7 mouse cellular contexts compared by ENCODE assay signal in the genomic region with DNA sequence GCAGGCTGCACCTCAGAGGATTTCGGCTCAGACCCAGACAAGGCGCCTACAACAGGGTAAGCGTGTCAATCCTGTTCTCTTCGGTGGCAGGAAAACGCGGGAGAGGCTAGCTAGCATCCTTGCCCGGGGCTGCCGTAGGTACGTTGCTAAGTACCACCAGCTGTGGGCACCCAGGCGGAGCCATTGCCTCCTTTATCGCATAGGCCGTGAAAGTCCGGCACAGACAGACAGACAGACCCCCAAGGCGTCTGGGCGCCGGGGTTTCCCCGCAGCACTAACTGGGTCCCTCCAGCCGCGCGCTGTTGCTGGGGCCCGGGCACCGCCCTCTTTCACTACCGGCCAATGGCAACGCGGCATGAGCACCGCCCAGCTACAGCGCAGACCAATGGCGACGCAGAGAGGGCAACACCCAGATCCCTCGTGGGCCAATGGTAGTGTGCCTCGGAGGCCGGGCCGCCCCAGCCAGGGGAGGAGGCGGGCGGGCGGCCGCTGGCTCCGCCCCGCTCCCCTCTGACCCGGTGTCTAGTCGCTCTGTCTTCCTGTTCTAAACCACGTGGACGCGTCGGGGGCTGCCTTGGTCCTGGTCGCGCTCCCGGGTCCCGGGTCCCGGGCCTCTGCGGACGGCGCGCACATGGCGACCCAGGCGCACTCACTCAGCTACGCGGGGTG. TPM values are rescaled to one million over a fixed set of nuclear protein-coding genes. Genes with fewer than 3 reads are reported as not detected.
DNase-seq lines count a peak whose midpoint lies in the region; ATAC-seq and TF ChIP-seq lines count a peak whose summit lies in the region.

Gene Rcl1 (plus strand): TSS at position 502 of the 669 bp plus-strand sequence.

- no peaks in the 10 kb centered on the region for H3K4me1 ChIP-seq in intestine, postnatal 0 days (replicated peaks; ENCODE audit: control insufficient read depth, insufficient read depth, low read length)
- peaks cover 14% of the 10 kb centered on the region for H3K4me1 ChIP-seq in midbrain, embryonic 12.5 days
- no peaks in the 10 kb centered on the region for H3K4me1 ChIP-seq in small intestine, adult 2 months (ENCODE audit: control insufficient read depth, insufficient read depth, insufficient read length, low read length)

- no peaks in the 10 kb centered on the region for H3K9me3 ChIP-seq in intestine, postnatal 0 days (ENCODE audit: control insufficient read depth)
- no peaks in the 10 kb centered on the region for H3K9me3 ChIP-seq in midbrain, embryonic 12.5 days

- intact Hi-C loops in left cerebral cortex, postnatal 4 days (cut with DNase I) = loop anchor here (5.0 kb wide), 1 partner anchor 151 kb away; the partner anchor contains the start of gene Jak2

- H3K9ac ChIP-seq in intestine, postnatal 0 days (ENCODE audit: low read depth, low read length) = peak within 1 kb of the TSS; percentile 62
- peak within 1 kb of the TSS; percentile 72 for H3K9ac ChIP-seq in midbrain, embryonic 12.5 days (replicated peaks)

- WGBS in intestine, postnatal 0 days = under 1% methylated on average over 56 of the region's 58 CpGs
- WGBS in midbrain, embryonic 12.5 days = under 1% methylated on average over 57 of the region's 58 CpGs
- WGBS in small intestine, adult 2 months = 1% methylated on average over 57 of the region's 58 CpGs

- DNase-seq in adrenal gland, adult 8-10 months = peak; percentile 93
- DNase-seq in embryo, embryonic 9.5 days (ENCODE audit: extremely low spot score) = peak; percentile 97
- no peak for DNase-seq in gonadal fat pad, adult 2 months (ENCODE audit: low read depth)
- peak; percentile 96 for DNase-seq in left cerebral cortex, postnatal 4 days

- peak within 1 kb of the TSS; percentile 85 for H3K4me3 ChIP-seq in intestine, postnatal 0 days (ENCODE audit: low read depth, low read length)
- peak within 1 kb of the TSS; percentile 89 for H3K4me3 ChIP-seq in midbrain, embryonic 12.5 days
- peak within 1 kb of the TSS; percentile 77 for H3K4me3 ChIP-seq in small intestine, adult 2 months (ENCODE audit: low read depth, low read length)

- peak within 1 kb of the TSS; percentile 91 for H3K4me2 ChIP-seq in intestine, postnatal 0 days (replicated peaks; ENCODE audit: low read depth)
- H3K4me2 ChIP-seq in midbrain, embryonic 12.5 days (replicated peaks) = peak within 1 kb of the TSS; percentile 81

- ATAC-seq in intestine, postnatal 0 days = peak; percentile 100
- ATAC-seq in midbrain, embryonic 12.5 days (ENCODE audit: low FRiP score, low read depth) = peak; percentile 100

- H3K36me3 ChIP-seq in intestine, postnatal 0 days (ENCODE audit: control insufficient read depth, insufficient read depth) = no peaks in the 10 kb centered on the region
- no peaks in the 10 kb centered on the region; the same call in 1 of the 2 replicates for H3K36me3 ChIP-seq in midbrain, embryonic 12.5 days
- H3K36me3 ChIP-seq in small intestine, adult 2 months (ENCODE audit: control insufficient read depth, insufficient read depth, low read length) = no peaks in the 10 kb centered on the region

- TF ChIP-seq POLR2A in small intestine, adult 2 months (IDR thresholded peaks at IDR 0.05; ENCODE audit: low read depth, low read length) = peak; percentile 62

- H3K27me3 ChIP-seq in intestine, postnatal 0 days (replicated peaks; ENCODE audit: control insufficient read depth, insufficient read depth, low read length) = no peaks in the 10 kb centered on the region
- peaks cover 5% of the 10 kb centered on the region for H3K27me3 ChIP-seq in midbrain, embryonic 12.5 days
- no peaks in the 10 kb centered on the region for H3K27me3 ChIP-seq in small intestine, adult 2 months (ENCODE audit: control insufficient read depth, insufficient read depth, low read length)

- no peak for TF ChIP-seq CTCF in intestine, postnatal 0 days (IDR thresholded peaks at IDR 0.05; ENCODE audit: low read depth)
- no peak for TF ChIP-seq CTCF in small intestine, adult 2 months (IDR thresholded peaks at IDR 0.05; ENCODE audit: extremely low read depth, insufficient read length, insufficient replicate concordance, low read depth, low read length)

- H3K27ac ChIP-seq in intestine, postnatal 0 days (ENCODE audit: low read depth, low read length) = peak within 1 kb of the TSS; percentile 35; the same call in 1 of the 2 replicates
- H3K27ac ChIP-seq in midbrain, embryonic 12.5 days (replicated peaks) = peak within 1 kb of the TSS; percentile 75
- H3K27ac ChIP-seq in small intestine, adult 2 months (ENCODE audit: insufficient read depth, low read depth, low read length) = no peak within 1 kb of the TSS

RNA-seq across cellular contexts. Expression of gene Rcl1, which starts in this region (rescaled TPM):
- 10 to 100 TPM; 23.7 to 36.2 (median 30.0) TPM for total RNA-seq in adrenal gland, adult 8-10 months (2022)
- polyA plus RNA-seq in gonadal fat pad, adult 2 months (2012; rRNA removed) = 18.5 and 19.6 TPM in 2 replicates
- polyA plus RNA-seq in intestine, postnatal 0 days (2015; fragmentation: Nextera tagmentation; extraction: Ambion mirVana) = 16.0 and 17.4 TPM in 2 replicates
- total RNA-seq in left cerebral cortex, postnatal 4 days (2021) = 10 to 100 TPM; 18.1 to 18.3 TPM
- 35.3 and 41.0 TPM in 2 replicates for polyA plus RNA-seq in midbrain, embryonic 12.5 days (2016; fragmentation: Nextera tagmentation; extraction: Ambion mirVana)
- 5.5 and 9.9 TPM in 2 replicates for polyA plus RNA-seq in small intestine, adult 2 months (2012; rRNA removed)
